Mouse (Mus musculus): Measurements from ENCODE around the gene Ece2. TPM values are rescaled to one million over a fixed set of nuclear protein-coding genes. Genes with fewer than 3 reads are reported as not detected.
"Not testable (repeated sequence)": the region's sequence is repeated elsewhere in the genome, so short reads cannot be mapped to it uniquely, and the experiment has no call there.

The Ece2 gene
- polyA plus RNA-seq, 1 experiment from 2014 or later, result 12.1 TPM

GRCm38 (mm10) chr16:20653315-20653714 is 23.7 kb downstream of the Ece2 start:
- no peaks in the 10 kb centered on the region for H3K9me3 ChIP-seq (ENCODE audit: control insufficient read depth, low read length)
- DNase-seq (ENCODE audit: low spot score) (no peak), ATAC-seq (ENCODE audit: low FRiP score) (no peak)
- no peak overlapping the region for H3K4me3 ChIP-seq (replicated peaks; ENCODE audit: low read length)
- WGBS, result 49% methylated on average over 2 of the region's 2 CpGs
- H3K27ac ChIP-seq, result no peak overlapping the region
- H3K9ac ChIP-seq, result no peak overlapping the region; the same call in 1 of the 2 replicates
- peaks cover 19% of the 10 kb centered on the region for H3K4me1 ChIP-seq (replicated peaks; ENCODE audit: control insufficient read depth, insufficient read depth, low read length)
- peak overlapping the region; percentile 87 for H3K4me2 ChIP-seq (replicated peaks)
- no peaks in the 10 kb centered on the region for H3K27me3 ChIP-seq (ENCODE audit: control insufficient read depth, insufficient read depth, low read length)
- H3K36me3 ChIP-seq (replicated peaks; ENCODE audit: control insufficient read depth, insufficient read depth), result peaks cover 52% of the 10 kb centered on the region

GRCm38 (mm10) chr16:20657661-20658060 is 28.0 kb downstream of the Ece2 start:
- WGBS, result 92% methylated on average over 4 of the region's 4 CpGs

GRCm38 (mm10) chr16:20668013-20668412 is 38.4 kb downstream of the Ece2 start, which contains the start of gene Eif4g1:
TSS of gene Eif4g1 (plus strand) at chr16:20668313.
- not testable (repeated sequence) for H3K4me3 ChIP-seq (replicated peaks; ENCODE audit: low read length); DNase-seq (ENCODE audit: low spot score); H3K27me3 ChIP-seq (ENCODE audit: control insufficient read depth, insufficient read depth, low read length); H3K9ac ChIP-seq; H3K4me2 ChIP-seq (replicated peaks); H3K4me1 ChIP-seq (replicated peaks; ENCODE audit: control insufficient read depth, insufficient read depth, low read length); H3K27ac ChIP-seq; H3K9me3 ChIP-seq (ENCODE audit: control insufficient read depth, low read length); ATAC-seq (ENCODE audit: low FRiP score)
- peaks cover 27% of the 10 kb centered on the region for H3K36me3 ChIP-seq (replicated peaks; ENCODE audit: control insufficient read depth, insufficient read depth)
- WGBS, result 98% methylated on average over 4 of the region's 6 CpGs

More at GRCm38 (mm10) chr16:20657661-20658060, 28.0 kb downstream of the Ece2 start:
- DNase-seq (ENCODE audit: low spot score) (no peak), ATAC-seq (ENCODE audit: low FRiP score) (no peak)
- H3K27ac ChIP-seq, result no peak overlapping the region
- peaks cover 7% of the 10 kb centered on the region; the same call in 1 of the 2 replicates for H3K4me1 ChIP-seq (replicated peaks; ENCODE audit: control insufficient read depth, insufficient read depth, low read length)
- H3K4me2 ChIP-seq (replicated peaks), result no peak overlapping the region
- H3K36me3 ChIP-seq (replicated peaks; ENCODE audit: control insufficient read depth, insufficient read depth), result peaks cover 95% of the 10 kb centered on the region
- no peak overlapping the region for H3K4me3 ChIP-seq (replicated peaks; ENCODE audit: low read length)
- H3K9me3 ChIP-seq (ENCODE audit: control insufficient read depth, low read length), result no peaks in the 10 kb centered on the region
- no peaks in the 10 kb centered on the region for H3K27me3 ChIP-seq (ENCODE audit: control insufficient read depth, insufficient read depth, low read length)
- H3K9ac ChIP-seq, result no peak overlapping the region

GRCm38 (mm10) chr16:20670291-20670690 is 40.7 kb downstream of the Ece2 start:
- WGBS, result 91% methylated on average over 3 of the region's 3 CpGs
- H3K36me3 ChIP-seq (replicated peaks; ENCODE audit: control insufficient read depth, insufficient read depth), result peaks cover 14% of the 10 kb centered on the region
- no peaks in the 10 kb centered on the region for H3K27me3 ChIP-seq (ENCODE audit: control insufficient read depth, insufficient read depth, low read length)

GRCm38 (mm10) chr16:20671886-20672285 is 42.3 kb downstream of the Ece2 start:
- Histone ChIP-seq H3K36me3 (replicated peaks; ENCODE audit: control insufficient read depth, insufficient read depth) (peaks cover 23% of the 10 kb centered on the region), H3K27me3 (ENCODE audit: control insufficient read depth, insufficient read depth, low read length) (no peaks in the 10 kb centered on the region), H3K4me3 (replicated peaks; ENCODE audit: low read length) (peak overlapping the region; percentile 98; the same call in 1 of the 2 replicates), H3K9ac (peak overlapping the region; percentile 6; the same call in 1 of the 2 replicates), H3K4me2 (replicated peaks) (peak overlapping the region; percentile 97), H3K9me3 (ENCODE audit: control insufficient read depth, low read length) (no peaks in the 10 kb centered on the region), H3K4me1 (replicated peaks; ENCODE audit: control insufficient read depth, insufficient read depth, low read length) (peaks cover 18% of the 10 kb centered on the region), H3K27ac (no peak overlapping the region; the same call in 1 of the 2 replicates)
- DNase-seq (ENCODE audit: low spot score), result no peak
- ATAC-seq (ENCODE audit: low FRiP score), result no peak
- 27% methylated on average over 6 of the region's 6 CpGs for WGBS

More at GRCm38 (mm10) chr16:20670291-20670690, 40.7 kb downstream of the Ece2 start:
- Histone ChIP-seq H3K4me3 (replicated peaks; ENCODE audit: low read length) (no peak overlapping the region), H3K27ac (no peak overlapping the region), H3K4me2 (replicated peaks) (no peak overlapping the region), H3K9me3 (ENCODE audit: control insufficient read depth, low read length) (no peaks in the 10 kb centered on the region), H3K4me1 (replicated peaks; ENCODE audit: control insufficient read depth, insufficient read depth, low read length) (peaks cover 18% of the 10 kb centered on the region), H3K9ac (no peak overlapping the region)
- DNase-seq (ENCODE audit: low spot score) (no peak), ATAC-seq (ENCODE audit: low FRiP score) (no peak)

- H3K36me3 ChIP-seq (replicated peaks; ENCODE audit: control insufficient read depth, insufficient read depth), result peaks cover 29% of the 10 kb centered on the region
- H3K4me2 ChIP-seq (replicated peaks), result peak overlapping the region; percentile 97
- WGBS, result 1% methylated on average over 32 of the region's 38 CpGs
- H3K9me3 ChIP-seq (ENCODE audit: control insufficient read depth, low read length), result no peaks in the 10 kb centered on the region
- peaks cover 18% of the 10 kb centered on the region for H3K4me1 ChIP-seq (replicated peaks; ENCODE audit: control insufficient read depth, insufficient read depth, low read length)
- no peaks in the 10 kb centered on the region for H3K27me3 ChIP-seq (ENCODE audit: control insufficient read depth, insufficient read depth, low read length)
- H3K27ac ChIP-seq, result peak overlapping the region; percentile 86
- ATAC-seq (ENCODE audit: low FRiP score), result peak; percentile 97
- DNase-seq (ENCODE audit: low spot score), result peak; percentile 92
- H3K4me3 ChIP-seq (replicated peaks; ENCODE audit: low read length), result peak overlapping the region; percentile 98
- peak overlapping the region; percentile 95 for H3K9ac ChIP-seq
These were observed 42.9 kb downstream of the Ece2 start for GRCm38 (mm10) chr16:20672500-20672902.

- H3K4me2 ChIP-seq (replicated peaks), result peak overlapping the region; percentile 97
- peaks cover 35% of the 10 kb centered on the region for H3K36me3 ChIP-seq (replicated peaks; ENCODE audit: control insufficient read depth, insufficient read depth)
- WGBS, result under 1% methylated on average over 47 of the region's 78 CpGs
- H3K9ac ChIP-seq, result peak overlapping the region; percentile 95
- no peak for DNase-seq (ENCODE audit: low spot score)
- H3K9me3 ChIP-seq (ENCODE audit: control insufficient read depth, low read length), result no peaks in the 10 kb centered on the region
- peak overlapping the region; percentile 86 for H3K27ac ChIP-seq
- peak overlapping the region; percentile 98 for H3K4me3 ChIP-seq (replicated peaks; ENCODE audit: low read length)
- H3K4me1 ChIP-seq (replicated peaks; ENCODE audit: control insufficient read depth, insufficient read depth, low read length), result peaks cover 18% of the 10 kb centered on the region
- H3K27me3 ChIP-seq (ENCODE audit: control insufficient read depth, insufficient read depth, low read length), result no peaks in the 10 kb centered on the region
- ATAC-seq (ENCODE audit: low FRiP score), result peak; percentile 87
These were observed 43.5 kb downstream of the Ece2 start for GRCm38 (mm10) chr16:20672965-20673705.

- no peak for DNase-seq (ENCODE audit: low spot score)
- peak overlapping the region; percentile 95 for H3K9ac ChIP-seq
These were observed 44.2 kb downstream of the Ece2 start for GRCm38 (mm10) chr16:20673706-20674303.

GRCm38 (mm10) chr16:20675213-20675612 is 45.6 kb downstream of the Ece2 start:
- no peak for ATAC-seq (ENCODE audit: low FRiP score)
- no peak overlapping the region for H3K4me3 ChIP-seq (replicated peaks; ENCODE audit: low read length)
- peaks cover 56% of the 10 kb centered on the region for H3K36me3 ChIP-seq (replicated peaks; ENCODE audit: control insufficient read depth, insufficient read depth)
- H3K4me1 ChIP-seq (replicated peaks; ENCODE audit: control insufficient read depth, insufficient read depth, low read length), result peaks cover 18% of the 10 kb centered on the region
- no peak for DNase-seq (ENCODE audit: low spot score)
- H3K27ac ChIP-seq, result no peak overlapping the region
- WGBS, result 95% methylated on average over 6 of the region's 6 CpGs
- no peaks in the 10 kb centered on the region for H3K27me3 ChIP-seq (ENCODE audit: control insufficient read depth, insufficient read depth, low read length)
- no peaks in the 10 kb centered on the region for H3K9me3 ChIP-seq (ENCODE audit: control insufficient read depth, low read length)
- H3K9ac ChIP-seq, result no peak overlapping the region
- H3K4me2 ChIP-seq (replicated peaks), result no peak overlapping the region

More at GRCm38 (mm10) chr16:20673706-20674303, 44.2 kb downstream of the Ece2 start:
- 11% methylated on average over 14 of the region's 14 CpGs for WGBS
- Histone ChIP-seq H3K27ac (peak overlapping the region; percentile 86; the same call in 1 of the 2 replicates), H3K4me1 (replicated peaks; ENCODE audit: control insufficient read depth, insufficient read depth, low read length) (peaks cover 18% of the 10 kb centered on the region), H3K4me3 (replicated peaks; ENCODE audit: low read length) (peak overlapping the region; percentile 98), H3K9me3 (ENCODE audit: control insufficient read depth, low read length) (no peaks in the 10 kb centered on the region), H3K27me3 (ENCODE audit: control insufficient read depth, insufficient read depth, low read length) (no peaks in the 10 kb centered on the region), H3K4me2 (replicated peaks) (peak overlapping the region; percentile 97), H3K36me3 (replicated peaks; ENCODE audit: control insufficient read depth, insufficient read depth) (peaks cover 42% of the 10 kb centered on the region)
- no peak for ATAC-seq (ENCODE audit: low FRiP score)
